Mouse (Mus musculus): ENCODE data around the gene Plxna1. TPM values are rescaled to one million over a fixed set of nuclear protein-coding genes. Genes with fewer than 3 reads are reported as not detected.
A peak's percentile ranks its signal among the peaks of the same experiment; 100 is the strongest.

The Plxna1 gene
- total RNA-seq, 4 experiments from 2014 or later = 65.9 to 85.2 (median 71.0) TPM

DNA sequence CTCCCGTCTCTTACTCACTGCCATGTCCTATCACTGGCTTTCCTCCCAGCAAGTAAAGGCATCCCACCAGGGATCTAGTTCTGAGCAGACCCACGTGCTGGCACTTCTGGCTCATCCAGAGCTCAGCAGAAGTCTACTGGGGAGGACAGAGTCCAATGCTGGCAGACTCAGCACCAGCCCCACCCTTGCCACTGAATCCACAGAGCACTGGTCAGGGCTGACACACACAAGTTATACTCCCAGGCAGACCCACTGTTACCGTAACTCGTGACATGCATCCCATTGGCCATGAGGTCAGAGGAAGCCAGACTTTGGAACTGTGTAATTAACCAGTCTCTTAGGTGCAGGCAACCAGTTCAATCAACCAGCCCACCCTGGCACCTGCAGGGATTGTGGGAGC, 33.8 kb downstream of the Plxna1 start:
- DNase-seq = no peak

- DNase-seq = no peak
Observed at GRCm38 (mm10) chr6:89327746-89328491, 34.5 kb downstream of the Plxna1 start.

DNA sequence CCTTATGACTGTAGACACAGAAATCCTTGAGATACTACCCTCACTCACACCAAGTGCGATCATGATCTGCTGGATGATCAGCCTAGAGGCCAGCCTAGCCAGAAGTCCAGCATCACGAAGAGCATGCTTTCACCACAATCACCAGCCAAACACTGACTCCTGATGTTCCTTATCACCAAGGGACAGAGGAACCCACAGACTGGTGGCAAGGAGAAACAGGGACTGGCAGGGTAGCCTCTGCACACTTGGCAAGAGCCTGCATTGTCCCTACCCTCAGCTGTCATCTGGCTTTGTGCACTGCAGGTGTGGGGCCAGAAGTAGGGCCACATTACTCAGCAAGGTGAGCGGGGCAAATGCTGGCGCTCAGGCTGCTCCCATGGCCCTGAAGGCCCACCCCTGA, 37.6 kb downstream of the Plxna1 start:
- DNase-seq = no peak

DNA sequence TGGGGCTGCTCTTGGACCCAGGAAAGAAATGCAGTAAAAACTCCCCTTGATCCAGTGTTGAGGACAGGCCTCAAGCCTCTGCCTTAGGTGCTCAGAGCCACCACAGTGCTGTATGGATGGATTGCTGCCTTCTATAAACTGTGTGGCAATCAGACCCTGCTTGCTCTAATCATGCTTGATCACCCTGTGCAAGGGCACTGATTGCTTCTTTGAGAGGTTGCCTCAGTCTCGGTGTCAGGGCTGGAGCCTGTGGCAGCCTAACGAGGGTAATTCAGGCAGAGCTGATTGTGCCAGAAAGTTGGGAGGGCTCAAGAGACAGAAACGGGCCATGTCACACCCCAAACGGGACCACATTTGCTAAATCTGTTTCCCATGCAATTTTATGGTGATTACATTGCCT, 47.2 kb downstream of the Plxna1 start:
- DNase-seq = peak; percentile 52

- DNase-seq = no peak
Observed at GRCm38 (mm10) chr6:89311518-89311917, 50.9 kb downstream of the Plxna1 start.

DNA sequence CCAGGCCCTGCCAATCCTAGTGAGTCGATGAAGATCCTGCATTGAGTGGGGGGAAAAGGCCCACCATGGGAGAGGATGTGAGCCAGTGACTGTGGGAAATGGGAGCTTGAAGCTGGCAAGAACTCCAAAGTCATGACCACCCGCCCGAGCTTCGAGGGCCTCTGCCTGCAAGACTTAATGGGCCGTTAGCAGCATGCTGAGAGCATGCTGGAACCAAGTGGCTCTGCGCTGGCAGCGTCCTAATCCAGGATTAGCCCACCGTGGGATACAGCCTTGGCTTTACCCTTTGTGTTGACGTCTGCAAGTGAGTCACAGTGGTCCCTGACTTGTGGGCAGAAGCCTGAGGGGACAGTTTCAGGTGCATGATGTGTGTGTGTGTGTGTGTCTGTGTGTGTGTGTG, 52.2 kb downstream of the Plxna1 start:
- no peak for DNase-seq

DNA sequence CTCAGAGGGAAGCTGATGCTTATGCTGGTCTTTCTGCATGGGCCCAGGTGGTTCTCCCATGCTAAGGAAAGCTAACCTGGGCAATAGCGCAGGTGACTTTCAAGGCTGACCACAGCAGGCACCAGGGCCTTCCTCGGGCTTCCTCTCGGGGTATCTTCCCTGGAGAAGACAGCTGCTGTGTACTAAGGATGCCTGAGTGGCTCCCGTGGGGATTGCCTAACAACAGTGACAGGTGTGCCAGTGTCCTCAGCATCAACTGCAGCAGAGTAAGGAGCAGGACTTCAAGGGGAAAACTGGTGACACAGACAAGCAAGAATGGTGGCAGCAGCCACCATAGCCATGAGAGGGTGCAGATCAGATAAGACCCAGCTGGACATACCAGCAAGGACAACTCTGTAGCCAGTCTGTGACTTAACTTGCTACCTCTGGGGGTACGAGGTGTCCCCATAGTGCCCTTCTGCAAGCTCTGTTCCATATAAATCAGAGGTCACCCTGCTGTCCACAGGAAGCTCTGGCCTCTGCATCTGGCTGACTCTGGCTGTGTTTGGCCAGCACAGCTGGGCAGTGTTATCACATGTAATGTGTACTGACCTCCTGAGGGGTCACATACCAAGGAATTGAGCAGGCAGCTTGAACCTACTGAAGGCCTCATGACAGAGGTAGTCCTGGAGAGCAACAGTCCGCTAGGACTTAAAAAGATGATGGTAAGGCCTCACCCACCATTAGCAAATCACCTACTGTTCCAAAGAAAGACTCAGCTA, 54.0 kb downstream of the Plxna1 start:
- DNase-seq = no peak

DNA sequence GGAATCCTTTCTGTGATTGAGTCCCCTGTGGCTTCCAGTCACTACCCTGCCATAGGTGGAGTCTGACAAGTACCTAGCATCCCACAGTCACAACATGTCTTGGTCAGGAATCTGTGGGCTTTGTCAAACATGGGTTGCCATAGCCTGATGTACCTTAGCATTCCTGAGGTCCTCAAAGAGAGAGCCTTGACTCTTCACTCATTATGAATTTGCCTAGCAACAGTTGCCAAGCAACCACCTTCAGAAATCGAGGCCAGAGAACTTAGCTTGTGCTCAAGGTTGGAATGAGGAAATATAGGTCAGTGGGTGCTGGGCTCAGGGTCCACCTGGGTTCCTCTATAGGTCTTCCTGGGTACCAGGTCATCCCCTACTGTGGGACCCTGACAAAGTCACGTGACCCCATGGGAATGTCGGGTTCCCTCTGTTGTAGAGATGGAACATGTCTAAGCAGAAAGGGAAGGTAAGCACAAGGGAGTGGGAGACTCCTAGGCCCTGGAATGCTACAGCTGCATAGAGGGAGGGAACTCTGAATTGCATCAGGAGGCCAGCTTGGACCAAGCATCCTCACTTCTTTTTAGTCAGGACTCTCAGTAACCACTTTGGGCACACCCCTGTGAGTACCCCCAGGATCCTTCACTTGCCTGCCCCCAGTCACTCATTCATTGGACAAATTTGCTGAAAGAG, 57.9 kb downstream of the Plxna1 start:
- no peak for DNase-seq

DNA sequence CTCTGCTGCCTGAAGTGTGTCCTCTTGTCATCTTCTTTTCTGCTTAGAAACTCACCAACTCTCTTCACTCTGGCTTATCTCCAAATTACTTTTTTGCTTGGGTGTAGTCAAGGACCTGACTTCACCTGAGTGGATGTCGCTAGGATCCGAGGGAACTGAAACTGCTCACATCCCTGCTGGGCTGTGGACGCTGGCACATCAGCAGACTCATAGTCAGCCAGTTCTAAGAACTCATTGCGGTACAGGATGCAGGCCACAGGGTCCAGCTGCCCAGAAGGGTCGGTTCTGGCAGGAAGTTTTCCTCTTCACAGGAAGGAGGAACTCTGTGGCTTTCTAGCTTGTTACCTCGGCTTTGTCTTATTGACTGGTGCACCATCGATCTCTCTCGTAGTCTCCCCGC, 62.6 kb downstream of the Plxna1 start:
- DNase-seq = no peak

GRCm38 (mm10) chr6:89296909-89297695, 65.3 kb downstream of the Plxna1 start:
- DNase-seq = no peak

DNA sequence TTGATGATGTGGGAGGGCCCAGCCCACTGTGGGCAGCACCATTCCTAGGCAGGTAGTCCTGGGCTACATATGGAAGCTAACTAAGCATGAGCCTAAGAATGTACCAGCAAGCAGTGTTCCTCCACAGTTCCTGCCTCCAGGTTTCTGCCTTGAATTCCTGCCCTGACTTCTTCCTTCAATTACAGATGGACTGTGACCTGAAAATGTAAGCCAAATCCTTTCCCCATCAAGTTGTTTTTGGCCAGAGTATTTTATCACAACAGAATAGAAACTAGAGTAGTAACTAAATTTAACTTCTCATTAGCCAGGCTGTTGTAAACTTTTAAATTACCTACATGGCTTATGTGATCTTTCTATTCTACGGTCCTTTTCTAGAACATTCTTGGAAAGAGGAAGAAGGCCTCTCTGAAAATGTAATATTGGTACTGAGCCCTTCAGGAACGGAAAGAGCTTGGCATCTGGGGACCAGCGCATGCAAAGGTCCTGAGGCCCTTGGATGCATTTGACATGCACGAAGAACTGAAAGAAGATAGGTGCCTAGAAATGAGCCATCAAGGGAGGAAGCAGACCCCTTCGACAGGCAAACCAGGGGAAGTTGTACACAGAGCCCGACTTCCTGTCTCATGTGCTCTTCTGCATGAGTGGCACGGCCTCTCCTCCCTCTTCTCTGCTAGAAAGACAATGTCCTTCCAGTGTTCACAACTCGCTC, 66.3 kb downstream of the Plxna1 start:
- DNase-seq = no peak

- DNase-seq = no peak
Observed at GRCm38 (mm10) chr6:89294621-89295020, 67.8 kb downstream of the Plxna1 start.

- no peak for DNase-seq
Observed at GRCm38 (mm10) chr6:89291494-89291893, 70.9 kb downstream of the Plxna1 start.

GRCm38 (mm10) chr6:89288156-89288555, 74.3 kb downstream of the Plxna1 start:
- no peak for DNase-seq

- peak; percentile 88 for DNase-seq
Observed at GRCm38 (mm10) chr6:89286700-89287428, 75.6 kb downstream of the Plxna1 start.

GRCm38 (mm10) chr6:89286286-89286655, 76.1 kb downstream of the Plxna1 start:
- DNase-seq = no peak

DNA sequence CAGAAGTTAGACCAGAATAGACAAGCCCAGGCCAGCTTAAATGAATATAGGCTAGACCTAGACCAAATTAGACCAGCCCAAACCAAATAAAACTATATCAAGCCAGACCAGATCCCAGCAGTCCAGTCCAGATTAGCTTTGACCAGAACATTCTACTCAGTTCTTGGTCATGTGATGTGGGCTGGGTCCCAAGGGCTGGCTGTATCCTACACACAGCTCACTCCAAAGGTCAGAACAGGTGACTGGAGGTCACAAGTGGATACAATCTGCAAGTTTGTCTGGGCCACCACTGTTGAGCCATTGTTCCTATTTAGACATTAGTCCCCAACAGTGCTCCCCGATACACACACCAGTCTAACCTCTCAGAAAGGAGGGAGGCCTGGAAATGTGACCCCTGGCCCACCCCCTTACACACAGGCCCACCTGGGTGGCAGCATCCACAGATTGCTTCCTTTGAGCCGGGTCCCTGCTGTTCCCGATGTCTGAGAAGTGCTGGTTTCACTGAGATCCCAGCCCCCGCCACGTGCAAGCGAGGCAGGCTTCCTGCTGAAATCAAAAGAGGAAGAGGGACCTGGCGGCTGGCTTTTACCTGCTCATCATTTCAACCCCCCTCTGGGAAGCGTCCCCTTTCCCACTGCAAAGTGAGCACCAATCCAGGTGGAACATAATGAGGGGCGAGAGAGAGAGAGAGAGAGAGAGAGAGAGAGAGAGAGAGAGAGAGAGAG, 76.7 kb downstream of the Plxna1 start:
- no peak for DNase-seq

- DNase-seq = no peak
Observed at GRCm38 (mm10) chr6:89285116-89285515, 77.3 kb downstream of the Plxna1 start.

GRCm38 (mm10) chr6:89283095-89283494, 79.3 kb downstream of the Plxna1 start:
- DNase-seq = no peak

DNA sequence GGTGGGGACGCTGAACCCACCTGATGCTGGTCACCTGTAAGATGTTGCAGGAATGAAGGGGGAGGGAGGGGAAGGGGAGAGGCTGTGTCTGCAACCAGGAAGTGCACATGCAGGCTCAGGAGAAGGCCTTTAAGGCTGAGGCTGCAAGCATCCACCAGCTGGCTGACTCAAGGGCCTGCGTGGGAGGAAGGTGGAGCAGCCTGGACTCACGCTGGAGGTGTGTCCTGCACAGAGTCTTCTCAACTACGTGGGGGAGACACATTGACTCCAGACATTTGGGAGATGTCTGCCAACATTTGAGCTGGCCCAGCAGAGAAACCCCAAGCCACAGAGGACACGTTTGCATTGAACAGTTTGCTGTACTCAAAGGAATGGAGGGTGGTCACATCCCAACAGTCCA, 79.8 kb downstream of the Plxna1 start:
- DNase-seq = no peak
